Mouse (Mus musculus) left cerebral cortex, postnatal 25 days (tissue): ENCODE results near the gene Ap5z1. TPM values are rescaled to one million over a fixed set of nuclear protein-coding genes. Genes with fewer than 3 reads are reported as not detected.

Experiments used
- DNase-seq, 2 experiments: peaks; one replicate each; pipeline ENCODE4 v3.0.0; 2022; ENCODE audit warnings: low spot score in 2 of 2, mixed read lengths in 1 of 2
- intact Hi-C: fragments of 180-260 bp; cut with DNase I; formaldehyde crosslinking; loops from one replicate; pipeline ENCODE4 v1.15.1; 2025
- total RNA-seq, 2 experiments: library from RNA; stranded (reverse); gene quantifications; 2 replicates each; pipeline ENCODE4 v1.2.3; 2021

Ap5z1 gene
- total RNA-seq, 2 experiments from 2014 or later: 19.0 TPM

DNA sequence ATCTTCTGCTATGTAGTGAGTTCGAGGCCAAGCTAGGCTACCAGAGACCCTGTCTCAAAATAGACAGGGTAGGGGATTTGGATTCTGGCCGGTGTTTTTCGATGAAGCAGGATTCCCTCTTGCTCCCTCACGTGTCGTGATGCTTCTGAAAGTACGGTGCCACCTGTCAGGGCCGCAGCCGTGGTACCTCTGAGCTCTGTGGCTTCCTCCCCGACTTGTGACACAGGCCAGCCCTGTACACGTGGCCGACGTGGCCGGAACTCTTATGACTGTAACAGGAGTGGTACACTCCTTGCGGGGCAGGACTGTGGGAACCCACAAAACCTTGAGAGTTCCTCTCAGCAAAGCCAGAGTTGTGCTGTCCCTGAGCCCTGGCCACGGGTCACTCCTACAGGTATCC lies 28.0 kb upstream of the Ap5z1 start:
- intact Hi-C loops: no loop called here
- no peak for DNase-seq

DNA sequence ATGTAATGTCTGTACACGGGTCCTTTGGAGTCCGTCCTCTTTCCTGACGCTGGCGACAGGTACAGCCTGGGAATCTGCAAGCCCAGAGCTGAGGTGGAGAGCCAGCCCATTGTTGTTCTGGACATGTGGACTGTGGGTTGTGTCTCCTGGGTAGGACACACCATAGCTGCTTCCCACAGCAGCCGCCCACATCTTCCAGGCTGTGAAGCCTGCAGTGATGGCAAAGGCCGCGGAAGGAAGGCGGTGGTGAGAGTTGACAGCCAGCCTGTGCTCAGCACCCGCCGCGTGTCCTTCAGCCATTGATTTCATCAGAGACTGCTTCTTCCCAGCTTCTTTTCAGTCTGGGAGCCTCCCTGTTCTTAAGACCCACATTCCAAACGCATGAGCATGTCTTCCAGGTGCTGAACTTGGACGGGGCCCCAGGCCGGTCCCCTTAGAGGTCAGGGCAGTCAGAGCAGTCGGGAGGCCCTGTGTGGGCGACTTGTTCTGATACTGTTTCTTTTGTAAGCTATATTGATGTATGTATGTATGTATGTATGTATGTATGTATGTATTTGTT lies 25.3 kb upstream of the Ap5z1 start:
- DNase-seq: peak; percentile 56 to 87
- intact Hi-C loops: no loop called here

DNA sequence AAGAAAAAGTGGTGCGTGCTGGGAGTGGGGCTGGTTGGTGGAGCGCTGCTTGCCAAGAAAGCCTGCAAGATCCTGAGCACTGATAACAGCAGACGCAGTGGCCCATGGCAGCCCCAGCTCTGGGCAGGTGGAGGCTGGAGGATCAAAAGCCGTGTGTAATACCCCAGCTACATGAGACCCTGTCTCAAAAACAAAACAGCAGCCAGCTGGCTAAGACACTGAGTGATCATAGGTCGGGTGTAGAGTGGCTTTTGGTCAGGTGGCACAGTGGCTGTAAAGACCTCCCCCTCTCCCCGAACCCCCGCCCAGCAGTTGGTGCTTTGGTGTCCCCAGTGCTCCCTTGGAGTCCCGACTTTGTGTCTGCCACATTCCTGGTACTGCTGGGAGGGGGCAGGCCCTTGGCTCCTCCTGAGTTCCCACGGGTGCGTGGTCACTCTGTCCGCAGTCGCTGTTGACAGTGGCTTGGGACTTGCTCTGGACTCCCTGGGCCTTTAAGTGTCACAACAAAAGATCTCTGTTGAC lies 23.8 kb upstream of the Ap5z1 start:
- intact Hi-C loops: loop anchor here (2.0 kb wide), 2 partner anchors 35 to 73 kb away; no protein-coding TSS in a partner anchor
- DNase-seq: no peak

DNA sequence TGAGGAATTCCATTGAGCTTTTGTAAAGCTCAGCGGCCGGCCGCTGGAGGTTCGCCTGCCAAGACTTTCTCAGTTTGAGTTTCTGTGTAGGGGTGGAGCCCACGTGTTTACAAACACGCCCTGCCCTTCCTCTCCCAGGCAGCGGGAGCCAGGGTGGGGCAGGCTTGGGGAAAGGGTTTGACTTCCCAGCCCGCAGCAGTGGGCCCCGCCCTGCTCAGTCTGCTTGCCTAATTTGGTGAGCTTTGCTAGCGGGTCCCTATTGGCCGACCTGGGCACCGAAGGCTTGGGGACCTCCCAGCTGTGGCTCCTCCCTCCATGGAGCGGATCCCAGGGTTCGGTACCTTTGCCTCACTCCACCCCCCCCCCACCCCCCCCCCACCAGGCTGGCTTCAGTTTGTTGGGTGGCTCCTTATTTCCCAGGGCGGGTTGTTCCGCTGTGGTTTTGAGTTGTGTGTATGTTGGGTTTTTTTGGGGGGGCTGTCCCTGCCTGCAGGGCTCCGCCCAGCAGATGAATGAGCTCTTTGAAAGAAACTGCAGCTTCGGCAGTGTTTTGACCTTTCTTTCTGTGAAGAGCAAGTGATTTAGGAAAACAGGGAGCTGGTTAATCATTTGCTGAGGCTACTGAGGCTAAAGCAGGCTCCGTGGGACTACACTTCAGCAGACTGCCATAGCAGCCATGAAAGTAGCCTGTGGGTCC lies 23.1 kb upstream of the Ap5z1 start:
- intact Hi-C loops: loop anchor here (2.0 kb wide), 2 partner anchors 36 to 74 kb away; no protein-coding TSS in a partner anchor
- peak in 1 of 2 experiments; percentile 67 for DNase-seq

DNA sequence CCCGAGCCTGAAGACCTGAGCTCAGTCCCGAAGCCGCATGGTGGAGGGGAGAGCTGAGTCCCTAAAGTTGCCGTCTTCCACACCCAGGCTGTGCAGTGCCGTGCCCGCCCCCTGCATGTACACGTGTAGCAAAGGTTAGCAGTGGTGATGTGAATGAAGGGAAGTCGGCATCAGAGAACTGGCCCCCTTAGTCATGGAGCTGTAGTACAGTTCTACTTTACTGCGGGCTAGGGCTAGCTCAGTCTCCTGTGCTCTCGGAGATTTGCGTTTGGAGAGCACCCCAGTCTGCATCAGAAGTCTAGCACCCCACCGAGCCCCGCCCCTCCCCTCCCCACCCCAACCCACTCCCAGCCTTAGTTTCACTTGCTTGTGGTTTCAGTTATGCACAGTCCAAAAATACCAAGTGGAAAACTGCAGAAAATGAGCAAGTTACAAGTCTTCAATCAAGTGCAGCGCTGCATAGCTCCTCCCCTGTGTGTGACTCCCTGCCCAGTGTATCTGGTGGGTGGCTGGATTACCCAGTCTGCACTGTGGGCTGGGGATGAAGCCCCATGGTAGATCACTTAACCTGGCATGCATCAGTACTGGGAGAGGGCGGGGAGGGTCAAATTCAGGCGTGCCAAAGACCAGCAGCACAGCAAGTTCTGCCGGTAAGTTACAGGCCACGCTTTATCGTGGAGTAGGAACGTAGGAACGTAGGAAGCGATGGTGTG lies 22.3 kb upstream of the Ap5z1 start:
- DNase-seq: no peak
- intact Hi-C loops: loop anchor here (2.0 kb wide), 2 partner anchors 37 to 75 kb away; no protein-coding TSS in a partner anchor

DNA sequence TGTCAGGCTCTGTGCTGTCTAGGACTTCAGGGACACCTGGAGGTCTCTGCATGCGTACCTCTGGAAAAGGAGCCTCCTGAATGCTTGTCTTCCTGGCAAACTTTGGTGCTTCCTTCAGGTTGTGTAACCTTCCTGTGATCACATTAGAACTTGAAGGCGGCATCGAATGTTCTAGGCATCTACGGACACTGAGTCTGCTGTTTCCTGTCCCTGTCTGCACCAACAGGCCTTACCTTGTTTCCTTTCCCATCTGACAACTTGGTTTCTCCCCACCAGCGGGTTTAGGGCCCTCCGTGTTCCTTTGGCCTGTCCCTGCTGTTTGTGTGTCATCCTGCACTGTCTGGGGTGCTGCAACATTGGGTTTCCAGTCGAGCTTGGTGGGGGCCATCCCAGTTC lies 21.7 kb upstream of the Ap5z1 start:
- DNase-seq: no peak
- intact Hi-C loops: no loop called here

DNA sequence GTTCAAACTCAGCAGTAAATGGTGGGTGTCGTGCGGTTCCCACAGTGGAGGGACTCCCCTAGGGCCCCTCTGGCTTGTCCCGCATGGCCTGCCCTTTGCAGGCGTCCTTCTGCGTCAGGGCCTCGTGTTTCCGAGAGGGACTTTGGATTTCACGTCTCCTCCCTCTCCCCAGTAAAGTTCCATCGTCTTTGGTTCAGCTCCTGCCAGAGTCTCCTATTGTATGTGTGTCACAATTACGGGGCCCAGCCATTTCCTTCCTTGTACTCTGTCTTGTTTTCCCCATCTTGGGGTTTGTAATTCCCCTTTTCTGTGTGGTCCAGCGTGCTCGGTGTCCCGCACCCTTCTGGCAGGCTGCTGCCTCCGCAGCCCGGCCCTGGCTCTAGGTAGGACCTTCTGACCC lies 20.2 kb upstream of the Ap5z1 start:
- DNase-seq: no peak
- intact Hi-C loops: no loop called here

DNA sequence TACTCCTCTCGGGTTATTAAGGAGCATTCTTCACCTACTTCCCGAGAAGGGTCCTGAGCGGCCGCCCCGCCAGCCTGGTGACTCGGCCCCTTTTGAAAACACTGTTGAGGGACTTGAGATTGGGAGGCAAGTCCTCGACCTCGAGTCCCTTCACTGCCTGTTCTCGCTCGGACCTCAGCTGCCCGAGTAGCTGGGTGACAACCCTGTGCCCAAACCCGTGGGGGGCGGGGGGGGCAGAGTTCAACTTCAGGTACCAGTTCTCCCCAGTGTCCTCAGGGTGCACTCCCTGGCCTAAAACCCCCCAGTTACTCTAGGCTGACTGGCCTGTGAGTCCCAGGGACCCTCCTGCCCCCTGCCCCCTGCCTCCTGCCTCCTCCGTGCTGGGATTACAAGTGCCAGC lies 19.8 kb upstream of the Ap5z1 start:
- DNase-seq: no peak
- intact Hi-C loops: no loop called here

DNA sequence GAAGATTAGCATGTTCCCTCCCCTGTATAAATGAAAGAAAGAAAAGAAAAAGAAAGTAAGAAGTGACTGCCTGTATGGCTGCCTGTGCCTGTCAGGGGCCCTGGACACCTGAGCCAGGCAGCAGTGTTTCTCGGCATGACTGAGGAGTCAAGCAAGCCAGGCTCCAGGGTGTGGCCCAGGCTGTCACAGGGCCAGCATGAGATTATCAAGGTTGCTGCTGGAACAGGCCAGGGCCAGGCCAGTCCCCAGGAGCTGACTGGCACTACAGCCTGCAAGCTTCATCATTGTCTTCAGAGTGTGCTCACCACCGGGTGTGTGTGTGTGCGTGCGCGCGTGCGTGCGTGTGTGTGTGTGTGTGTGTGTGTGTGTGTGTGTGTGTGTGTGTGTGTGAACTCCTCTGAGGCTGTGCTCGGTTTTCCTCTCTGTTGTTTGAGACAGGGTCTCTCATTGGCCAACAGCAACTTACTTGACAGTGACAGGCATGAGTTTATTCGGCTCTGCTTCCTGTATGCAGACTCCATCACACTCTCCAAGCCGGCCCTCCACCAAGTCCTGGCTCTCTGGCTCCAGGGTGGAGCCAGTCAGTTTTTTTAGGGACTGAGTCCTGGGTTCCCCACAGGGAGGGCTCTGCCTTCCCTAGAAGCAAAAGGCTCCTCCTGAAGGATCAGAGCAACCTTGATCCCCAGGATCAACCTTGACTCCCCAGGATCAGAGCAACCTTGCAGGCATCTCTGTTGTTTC lies 18.8 kb upstream of the Ap5z1 start:
- no peak for DNase-seq
- intact Hi-C loops: loop anchor here (5.0 kb wide), 1 partner anchor 1598 kb away; no protein-coding TSS in a partner anchor

DNA sequence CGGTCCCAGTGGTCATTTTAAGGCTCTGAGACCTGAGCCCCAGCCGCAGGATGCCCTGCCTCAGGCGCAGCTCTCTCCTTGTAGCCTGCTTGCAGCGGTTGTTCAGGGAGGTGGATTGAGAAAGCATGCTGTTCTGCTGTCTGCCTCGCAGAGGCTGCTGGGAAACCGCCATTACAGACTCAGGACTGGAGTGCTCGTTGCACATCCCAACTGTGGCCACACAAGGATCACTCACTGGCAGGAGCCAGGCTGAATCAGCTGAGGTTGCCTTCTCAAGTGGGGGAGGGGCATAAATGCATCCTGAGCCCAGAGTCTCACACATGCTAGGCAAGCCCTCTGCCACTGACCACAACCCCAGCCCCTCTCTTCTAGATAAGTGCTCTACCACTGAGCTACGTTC lies 18.0 kb upstream of the Ap5z1 start:
- intact Hi-C loops: loop anchor here (5.0 kb wide), 1 partner anchor 1598 kb away; no protein-coding TSS in a partner anchor
- DNase-seq: no peak

DNA sequence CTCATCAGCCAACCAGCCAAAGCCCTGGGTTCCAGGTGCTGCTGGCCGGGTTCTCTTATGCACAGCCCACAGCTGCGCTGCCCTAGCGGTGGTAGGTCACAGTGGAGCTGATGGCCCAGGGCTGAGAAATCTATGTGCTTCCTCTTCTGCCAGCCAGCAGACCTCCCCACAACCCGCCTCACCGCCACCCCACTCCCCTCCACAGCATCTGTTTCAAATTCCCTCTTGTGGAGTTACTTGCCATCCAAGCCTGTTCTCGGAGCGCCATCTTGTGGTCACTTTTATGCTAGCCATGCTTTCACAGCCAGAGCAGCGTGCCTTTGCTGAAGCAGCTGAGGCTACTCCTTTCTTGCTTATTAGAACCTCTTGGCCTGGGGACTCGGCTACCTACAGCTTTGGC lies 15.7 kb upstream of the Ap5z1 start:
- intact Hi-C loops: loop anchor here (1.0 to 5.0 kb wide), 3 partner anchors 45 to 1601 kb away; no protein-coding TSS in a partner anchor
- peak; percentile 88 to 94 for DNase-seq

DNA sequence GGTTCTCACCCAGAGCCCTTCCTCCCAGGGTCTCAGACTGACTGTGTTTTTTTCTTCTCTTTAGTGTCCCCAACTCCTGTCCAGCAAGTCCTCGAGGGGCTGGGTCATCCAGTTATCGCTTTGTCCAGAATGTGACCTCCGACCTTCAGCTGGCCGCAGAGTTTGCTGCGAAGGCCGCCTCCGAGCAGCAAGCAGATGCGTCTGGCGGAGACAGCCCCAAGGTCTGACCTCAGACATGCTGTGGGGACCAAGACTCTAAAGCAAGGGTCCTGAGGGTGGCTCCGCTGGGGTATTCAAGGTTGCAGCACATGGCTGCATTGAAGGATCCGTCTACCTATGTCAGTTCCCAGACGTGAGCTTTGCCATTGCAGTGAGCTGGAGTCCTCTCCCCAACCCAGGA lies 15.1 kb upstream of the Ap5z1 start:
- no peak for DNase-seq
- intact Hi-C loops: loop anchor here (1.0 to 5.0 kb wide), 3 partner anchors 46 to 1601 kb away; no protein-coding TSS in a partner anchor

DNA sequence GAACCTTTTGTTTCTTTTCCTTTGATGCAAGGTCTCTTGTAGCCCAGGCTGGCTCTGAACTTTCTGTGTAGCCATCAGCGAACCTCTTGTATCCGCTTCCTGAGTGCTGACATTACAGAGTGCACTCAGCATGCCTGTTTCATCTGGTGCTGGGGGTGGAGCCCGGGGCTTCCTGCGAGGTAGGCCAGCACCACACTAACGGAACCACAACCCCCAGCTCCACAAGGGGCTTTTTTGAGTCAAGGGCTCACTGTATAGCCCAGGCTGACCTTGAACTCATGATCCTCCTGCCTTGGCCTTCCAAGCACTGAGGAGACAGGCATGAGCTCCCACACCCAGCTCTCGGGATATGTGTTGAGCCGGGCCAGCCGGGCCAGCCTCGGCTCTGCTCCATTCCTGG lies 12.9 kb upstream of the Ap5z1 start:
- intact Hi-C loops: no loop called here
- DNase-seq: no peak

DNA sequence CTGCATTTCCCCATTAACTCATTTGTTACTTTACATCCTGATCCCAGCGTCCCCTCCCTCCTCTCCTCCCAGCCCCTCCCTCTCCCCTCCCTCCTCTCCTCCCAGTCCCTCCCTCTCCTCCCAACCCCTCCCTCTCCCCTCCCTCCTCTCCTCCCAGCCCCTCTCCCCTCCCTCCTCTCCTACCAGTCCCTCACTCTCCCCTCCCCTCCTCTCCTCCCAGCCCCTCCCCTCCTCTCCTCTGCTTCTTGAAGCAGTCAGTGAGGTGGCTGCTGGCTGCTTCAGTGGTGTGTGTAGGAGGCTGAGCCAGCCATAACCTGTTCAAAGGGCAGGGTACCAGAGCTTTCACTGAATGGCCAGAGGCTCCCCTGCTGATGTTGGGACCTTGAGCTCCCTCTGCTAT lies 12.0 kb upstream of the Ap5z1 start:
- DNase-seq: no peak
- intact Hi-C loops: no loop called here

DNA sequence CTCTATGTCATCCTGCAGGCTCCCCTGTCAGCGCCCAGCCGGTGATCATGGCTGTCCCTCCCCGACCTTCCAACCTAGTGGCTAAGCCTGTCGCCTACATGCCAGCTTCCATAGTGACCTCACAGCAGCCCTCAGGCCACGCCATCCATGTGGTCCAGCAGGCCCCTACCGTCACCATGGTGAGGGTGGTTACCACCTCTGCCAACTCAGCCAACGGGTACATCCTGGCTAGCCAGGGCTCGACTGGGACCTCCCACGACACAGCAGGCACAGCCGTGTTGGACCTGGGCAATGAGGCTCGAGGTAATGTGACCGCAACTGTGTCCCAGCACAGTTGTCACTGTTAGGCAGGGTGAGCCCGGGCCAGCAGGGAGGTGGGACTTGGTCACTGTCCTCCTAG lies 10.0 kb upstream of the Ap5z1 start:
- no peak for DNase-seq
- intact Hi-C loops: no loop called here

DNA sequence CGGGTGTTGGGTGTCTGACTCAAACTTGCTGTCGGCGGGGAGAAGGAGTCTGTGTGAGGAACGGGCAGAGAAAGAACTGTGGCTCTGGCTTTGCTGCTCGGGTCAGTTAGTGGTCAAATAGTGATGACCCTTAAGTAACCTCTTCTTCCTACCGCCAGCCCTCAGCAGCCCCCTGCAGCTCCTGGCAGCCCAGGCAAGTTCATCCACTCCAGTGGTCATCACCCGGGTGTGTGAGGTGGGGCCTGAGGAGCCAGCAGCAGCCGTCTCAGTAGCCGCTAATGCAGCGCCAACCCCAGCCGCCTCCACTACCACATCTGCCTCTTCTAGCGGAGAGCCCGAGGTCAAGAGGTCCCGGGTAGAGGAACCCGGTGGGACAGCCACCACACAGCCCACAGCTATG lies 7.4 kb upstream of the Ap5z1 start:
- no peak for DNase-seq
- intact Hi-C loops: no loop called here

DNA sequence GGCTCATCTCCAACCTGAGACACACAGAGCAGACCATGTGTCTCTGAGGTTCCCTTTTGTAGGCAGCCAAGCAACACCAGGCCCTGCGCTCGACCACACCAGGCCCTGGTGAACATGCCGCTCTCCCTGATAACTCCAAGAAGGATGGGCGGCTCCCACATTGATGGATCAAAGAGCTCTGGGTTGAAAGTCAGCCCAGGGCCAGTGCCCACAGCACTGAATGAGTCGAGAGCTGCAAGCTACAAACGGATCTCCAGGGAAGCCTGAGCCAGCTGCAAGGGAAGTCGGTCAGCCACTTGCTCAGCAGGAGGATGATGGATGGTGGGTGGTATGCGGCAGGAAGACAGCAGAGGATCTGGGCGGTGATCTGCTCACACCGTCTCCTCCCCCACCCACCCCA lies 6.4 kb upstream of the Ap5z1 start:
- DNase-seq: peak; percentile 44 to 81
- intact Hi-C loops: no loop called here

DNA sequence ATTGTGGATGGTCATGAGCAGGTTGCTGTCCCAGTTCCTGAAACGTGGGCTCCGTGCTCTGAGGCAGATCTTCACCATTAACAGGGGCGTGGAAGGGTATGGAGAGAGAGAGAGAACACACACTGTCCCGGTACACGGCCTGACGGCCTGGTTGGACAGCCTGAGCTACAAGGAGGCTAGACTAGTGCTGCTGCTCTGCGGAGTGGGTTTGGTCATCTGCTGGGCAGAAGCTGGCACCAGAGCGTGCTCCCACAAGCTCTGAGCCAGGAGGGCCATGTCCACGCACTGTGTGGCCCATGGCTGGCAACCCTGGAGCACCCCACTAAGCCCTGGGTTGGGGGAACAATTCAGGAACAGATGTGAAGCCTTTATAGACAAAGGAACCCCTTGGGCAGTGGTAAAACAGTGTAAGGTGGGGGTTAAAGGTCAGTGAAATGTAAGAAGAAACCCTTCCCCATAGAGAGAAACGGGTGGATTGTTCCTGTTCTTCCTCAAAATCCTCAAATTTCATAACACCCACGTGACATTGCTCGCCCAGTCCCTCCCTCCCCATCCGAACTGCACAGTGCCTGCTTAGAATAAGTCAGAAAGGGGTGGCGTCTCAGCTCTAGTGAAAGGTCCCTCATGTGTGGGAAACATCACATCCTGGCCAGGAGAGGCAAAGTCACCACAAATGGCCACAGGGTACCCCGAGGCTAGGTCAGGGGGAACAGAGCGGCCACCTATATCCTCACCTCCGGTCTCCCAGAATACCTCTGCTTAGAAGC lies 4.8 kb upstream of the Ap5z1 start:
- intact Hi-C loops: no loop called here
- DNase-seq: peak in 1 of 2 experiments; percentile 78

DNA sequence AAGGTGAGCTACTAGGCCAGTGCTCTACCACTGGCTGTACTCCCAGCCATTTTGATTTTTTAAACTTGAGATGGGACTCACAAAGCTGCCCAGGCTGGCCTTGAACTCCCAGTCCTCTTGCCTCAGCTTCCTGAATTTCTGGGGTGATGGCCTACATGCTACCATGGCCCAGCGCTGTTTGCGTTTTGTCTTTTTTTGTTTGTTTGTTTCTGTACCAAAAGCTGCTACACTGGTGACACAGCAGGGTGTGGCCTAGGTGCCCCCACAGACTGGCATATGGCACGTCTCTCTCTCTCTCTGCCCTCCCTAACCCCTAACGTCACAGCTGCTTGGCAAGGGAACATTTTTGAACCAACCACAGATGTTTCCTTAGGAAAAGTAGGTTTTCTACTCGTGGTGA lies 3.9 kb upstream of the Ap5z1 start:
- intact Hi-C loops: no loop called here

More for the DNA sequence above, 3.9 kb upstream of the Ap5z1 start:
- DNase-seq: no peak
